Mouse (Mus musculus) heart, postnatal 36 days (tissue): ENCODE measurements around the gene Olfr1054. TPM values are rescaled to one million over a fixed set of nuclear protein-coding genes. Genes with fewer than 3 reads are reported as not detected.
"Not testable (repeated sequence)": the region's sequence is repeated elsewhere in the genome, so short reads cannot be mapped to it uniquely, and the experiment has no call there.

Experiments
- DNase-seq, 2 experiments: peaks; one replicate each; pipeline ENCODE4 v3.0.0; 2021 to 2022
- intact Hi-C: fragments of 180-260 bp; cut with DNase I; formaldehyde crosslinking; loops from one replicate; pipeline ENCODE4 v1.15.1; 2025
- total RNA-seq, 2 experiments: library from RNA; stranded (reverse); gene quantifications; 2 replicates each; pipeline ENCODE4 v1.2.3; 2021

Gene Olfr1054
- total RNA-seq, result not detected

- intact Hi-C loops, result no loop called here
- no peak for DNase-seq
Measured at GRCm38 (mm10) chr2:86335333-86335732, at the start of gene Olfr1054. Olfr1054 (minus strand) TSS chr2:86335433.

- intact Hi-C loops, result no loop called here
Measured at GRCm38 (mm10) chr2:86378293-86378692, 43.1 kb upstream of the Olfr1054 start, which contains the start of gene Olfr1057. Olfr1057 (minus strand) TSS chr2:86378393.

GRCm38 (mm10) chr2:86366342-86366741 is 31.1 kb upstream of the Olfr1054 start:
- intact Hi-C loops, DNase-seq: not testable (repeated sequence)

More at GRCm38 (mm10) chr2:86378293-86378692, 43.1 kb upstream of the Olfr1054 start, which contains the start of gene Olfr1057:
- DNase-seq, result no peak

- no peak for DNase-seq
- intact Hi-C loops, result no loop called here
Measured at GRCm38 (mm10) chr2:86362369-86362768, 27.1 kb upstream of the Olfr1054 start, which contains the start of gene Olfr1056. Olfr1056 (minus strand) TSS chr2:86362469.

GRCm38 (mm10) chr2:86351751-86352150 is 16.5 kb upstream of the Olfr1054 start:
- intact Hi-C loops, DNase-seq: not testable (repeated sequence)

GRCm38 (mm10) chr2:86350184-86350583 is 15.0 kb upstream of the Olfr1054 start, which contains the start of gene Olfr1055:
Olfr1055 (minus strand) TSS chr2:86350284.
- intact Hi-C loops, result no loop called here

GRCm38 (mm10) chr2:86315184-86315583 is 20.0 kb downstream of the Olfr1054 start, which contains the start of gene Olfr1053:
Olfr1053 (minus strand) TSS chr2:86315284.
- intact Hi-C loops, result no loop called here
- DNase-seq, result no peak

More at GRCm38 (mm10) chr2:86350184-86350583, 15.0 kb upstream of the Olfr1054 start, which contains the start of gene Olfr1055:
- no peak for DNase-seq

- intact Hi-C loops, result no loop called here
- DNase-seq, result no peak
Measured at GRCm38 (mm10) chr2:86292155-86292554, 43.1 kb downstream of the Olfr1054 start, which contains the start of gene Olfr1052. Olfr1052 (plus strand) TSS chr2:86292455.

Other genes starting within 250 kb of the Olfr1054 start
- gene Olfr1037, start 248.0 kb downstream of the Olfr1054 start, total RNA-seq, result not detected
- not detected for gene Olfr1039, start 199.5 kb downstream of the Olfr1054 start, total RNA-seq
- not detected for gene Olfr1040, start 188.7 kb downstream of the Olfr1054 start, total RNA-seq
- not detected for gene Olfr1042, start 173.6 kb downstream of the Olfr1054 start, total RNA-seq
- gene Olfr1043, start 167.9 kb downstream of the Olfr1054 start, total RNA-seq, result not detected
- not detected for gene Olfr1044, start 157.6 kb downstream of the Olfr1054 start, total RNA-seq
- not detected for gene Olfr52, start 149.8 kb downstream of the Olfr1054 start, total RNA-seq
- gene Olfr1045, start 132.4 kb downstream of the Olfr1054 start, total RNA-seq, result not detected
- gene Olfr1046, start 116.1 kb downstream of the Olfr1054 start, total RNA-seq, result not detected
- gene Olfr1047, start 104.0 kb downstream of the Olfr1054 start, total RNA-seq, result not detected
- not detected for gene Olfr1048, start 95.1 kb downstream of the Olfr1054 start, total RNA-seq
- not detected for gene Olfr1049, start 77.1 kb downstream of the Olfr1054 start, total RNA-seq
- gene Olfr1051, start 56.3 kb downstream of the Olfr1054 start, total RNA-seq, result not detected
- gene Olfr1052, start 43.0 kb downstream of the Olfr1054 start, total RNA-seq, result not detected
- not detected for gene Olfr1053, start 20.1 kb downstream of the Olfr1054 start, total RNA-seq
- gene Olfr1055, start 14.9 kb upstream of the Olfr1054 start, total RNA-seq, result not detected
- gene Olfr1056, start 27.0 kb upstream of the Olfr1054 start, total RNA-seq, result not detected
- gene Olfr1057, start 43.0 kb upstream of the Olfr1054 start, total RNA-seq, result not detected
- gene Olfr1058, start 53.1 kb upstream of the Olfr1054 start, total RNA-seq, result not detected
- gene Olfr1061, start 78.6 kb upstream of the Olfr1054 start, total RNA-seq, result not detected
- gene Olfr1062, start 91.3 kb upstream of the Olfr1054 start, total RNA-seq, result not detected
- not detected for gene Olfr1065, start 115.2 kb upstream of the Olfr1054 start, total RNA-seq
- not detected for gene Olfr1066, start 120.8 kb upstream of the Olfr1054 start, total RNA-seq
- not detected for gene Olfr228, start 152.0 kb upstream of the Olfr1054 start, total RNA-seq
- gene Olfr1076, start 173.0 kb upstream of the Olfr1054 start, total RNA-seq, result not detected
- gene Olfr1079, start 207.0 kb upstream of the Olfr1054 start, total RNA-seq, result not detected
- not detected for gene Olfr1080, start 222.8 kb upstream of the Olfr1054 start, total RNA-seq